Mouse (Mus musculus): Measurements from ENCODE around the gene Tmigd3. TPM values are rescaled to one million over a fixed set of nuclear protein-coding genes. Genes with fewer than 3 reads are reported as not detected.
"Not testable (repeated sequence)": the region's sequence is repeated elsewhere in the genome, so short reads cannot be mapped to it uniquely, and the experiment has no call there.

Tmigd3 gene
- polyA plus RNA-seq, 1 experiment: 1.1 TPM

GRCm38 (mm10) chr3:105913839-105914681, 43.4 kb downstream of the Tmigd3 start:
- peaks cover 17% of the 10 kb centered on the region for H3K4me1 ChIP-seq (replicated peaks; ENCODE audit: control insufficient read depth, insufficient read depth, low read length)
- H3K4me3 ChIP-seq (ENCODE audit: control insufficient read depth, insufficient read depth, low read length): no peak overlapping the region
- 17% methylated on average over 10 of the region's 10 CpGs for WGBS
- no peak for DNase-seq
- no peak for TF ChIP-seq POLR2A (IDR thresholded peaks at IDR 0.05; ENCODE audit: control insufficient read depth, extremely low read depth, insufficient read depth, low read length, poor library complexity)
- H3K27me3 ChIP-seq (ENCODE audit: control insufficient read depth, insufficient read depth, low read length): no peaks in the 10 kb centered on the region
- H3K27ac ChIP-seq (ENCODE audit: control insufficient read depth, insufficient read depth, low read length): no peak overlapping the region
- H3K36me3 ChIP-seq (ENCODE audit: control insufficient read depth, insufficient read depth, low read length): no peaks in the 10 kb centered on the region

GRCm38 (mm10) chr3:105915281-105915680, 44.6 kb downstream of the Tmigd3 start:
- peaks cover 14% of the 10 kb centered on the region for H3K4me1 ChIP-seq (replicated peaks; ENCODE audit: control insufficient read depth, insufficient read depth, low read length)
- H3K4me3 ChIP-seq (ENCODE audit: control insufficient read depth, insufficient read depth, low read length): no peak overlapping the region
- no peak overlapping the region for H3K27ac ChIP-seq (ENCODE audit: control insufficient read depth, insufficient read depth, low read length)
- no peaks in the 10 kb centered on the region for H3K36me3 ChIP-seq (ENCODE audit: control insufficient read depth, insufficient read depth, low read length)
- TF ChIP-seq CTCF (IDR thresholded peaks at IDR 0.05; ENCODE audit: borderline replicate concordance, control insufficient read depth, extremely low read depth, insufficient read depth, low read length, poor library complexity): no peak
- no peak for TF ChIP-seq POLR2A (IDR thresholded peaks at IDR 0.05; ENCODE audit: control insufficient read depth, extremely low read depth, insufficient read depth, low read length, poor library complexity)
- no peaks in the 10 kb centered on the region for H3K27me3 ChIP-seq (ENCODE audit: control insufficient read depth, insufficient read depth, low read length)
- DNase-seq: no peak
- 74% methylated on average over 1 of the region's 1 CpGs for WGBS

- not testable (repeated sequence) for DNase-seq; H3K27ac ChIP-seq (ENCODE audit: control insufficient read depth, insufficient read depth, low read length); H3K27me3 ChIP-seq (ENCODE audit: control insufficient read depth, insufficient read depth, low read length); H3K4me3 ChIP-seq (ENCODE audit: control insufficient read depth, insufficient read depth, low read length); H3K36me3 ChIP-seq (ENCODE audit: control insufficient read depth, insufficient read depth, low read length); H3K4me1 ChIP-seq (replicated peaks; ENCODE audit: control insufficient read depth, insufficient read depth, low read length)
Observed at GRCm38 (mm10) chr3:105916455-105916854, 45.8 kb downstream of the Tmigd3 start.

- no peak overlapping the region for H3K27ac ChIP-seq (ENCODE audit: control insufficient read depth, insufficient read depth, low read length)
- no peak for TF ChIP-seq CTCF (IDR thresholded peaks at IDR 0.05; ENCODE audit: borderline replicate concordance, control insufficient read depth, extremely low read depth, insufficient read depth, low read length, poor library complexity)
- TF ChIP-seq POLR2A (IDR thresholded peaks at IDR 0.05; ENCODE audit: control insufficient read depth, extremely low read depth, insufficient read depth, low read length, poor library complexity): no peak
- 37% methylated on average over 10 of the region's 10 CpGs for WGBS
- no peak for DNase-seq
- no peaks in the 10 kb centered on the region for H3K27me3 ChIP-seq (ENCODE audit: control insufficient read depth, insufficient read depth, low read length)
- no peaks in the 10 kb centered on the region for H3K36me3 ChIP-seq (ENCODE audit: control insufficient read depth, insufficient read depth, low read length)
- H3K4me3 ChIP-seq (ENCODE audit: control insufficient read depth, insufficient read depth, low read length): no peak overlapping the region
- peaks cover 4% of the 10 kb centered on the region for H3K4me1 ChIP-seq (replicated peaks; ENCODE audit: control insufficient read depth, insufficient read depth, low read length)
Observed at GRCm38 (mm10) chr3:105917656-105918354, 47.1 kb downstream of the Tmigd3 start.

- no peak for DNase-seq
- WGBS: 63% methylated on average over 3 of the region's 3 CpGs
- Histone ChIP-seq H3K4me1 (replicated peaks; ENCODE audit: control insufficient read depth, insufficient read depth, low read length) (peaks cover 4% of the 10 kb centered on the region), H3K27ac (ENCODE audit: control insufficient read depth, insufficient read depth, low read length) (no peak overlapping the region), H3K36me3 (ENCODE audit: control insufficient read depth, insufficient read depth, low read length) (no peaks in the 10 kb centered on the region), H3K4me3 (ENCODE audit: control insufficient read depth, insufficient read depth, low read length) (no peak overlapping the region), H3K27me3 (ENCODE audit: control insufficient read depth, insufficient read depth, low read length) (no peaks in the 10 kb centered on the region)
- no peak for TF ChIP-seq POLR2A (IDR thresholded peaks at IDR 0.05; ENCODE audit: control insufficient read depth, extremely low read depth, insufficient read depth, low read length, poor library complexity)
- TF ChIP-seq CTCF (IDR thresholded peaks at IDR 0.05; ENCODE audit: borderline replicate concordance, control insufficient read depth, extremely low read depth, insufficient read depth, low read length, poor library complexity): no peak
Observed at GRCm38 (mm10) chr3:105918355-105918745, 47.6 kb downstream of the Tmigd3 start.

- not testable (repeated sequence) for DNase-seq; H3K4me1 ChIP-seq (replicated peaks; ENCODE audit: control insufficient read depth, insufficient read depth, low read length); H3K36me3 ChIP-seq (ENCODE audit: control insufficient read depth, insufficient read depth, low read length)
Observed at GRCm38 (mm10) chr3:105920743-105921142, 50.0 kb downstream of the Tmigd3 start.

GRCm38 (mm10) chr3:105921959-105922358, 51.3 kb downstream of the Tmigd3 start:
- TF ChIP-seq CTCF (IDR thresholded peaks at IDR 0.05; ENCODE audit: borderline replicate concordance, control insufficient read depth, extremely low read depth, insufficient read depth, low read length, poor library complexity): no peak
- no peak for TF ChIP-seq POLR2A (IDR thresholded peaks at IDR 0.05; ENCODE audit: control insufficient read depth, extremely low read depth, insufficient read depth, low read length, poor library complexity)
- Histone ChIP-seq H3K4me3 (ENCODE audit: control insufficient read depth, insufficient read depth, low read length) (no peak overlapping the region), H3K27me3 (ENCODE audit: control insufficient read depth, insufficient read depth, low read length) (no peaks in the 10 kb centered on the region), H3K4me1 (replicated peaks; ENCODE audit: control insufficient read depth, insufficient read depth, low read length) (peaks cover 2% of the 10 kb centered on the region; the same call in 1 of the 2 replicates), H3K27ac (ENCODE audit: control insufficient read depth, insufficient read depth, low read length) (no peak overlapping the region), H3K36me3 (ENCODE audit: control insufficient read depth, insufficient read depth, low read length) (no peaks in the 10 kb centered on the region)
- DNase-seq: no peak
- WGBS: 78% methylated on average over 2 of the region's 2 CpGs

More at GRCm38 (mm10) chr3:105920743-105921142, 50.0 kb downstream of the Tmigd3 start:
- not testable (repeated sequence) for H3K27ac ChIP-seq (ENCODE audit: control insufficient read depth, insufficient read depth, low read length); H3K4me3 ChIP-seq (ENCODE audit: control insufficient read depth, insufficient read depth, low read length); H3K27me3 ChIP-seq (ENCODE audit: control insufficient read depth, insufficient read depth, low read length)
